ENCODE assay signal across 11 mouse cellular contexts in the genomic region with DNA sequence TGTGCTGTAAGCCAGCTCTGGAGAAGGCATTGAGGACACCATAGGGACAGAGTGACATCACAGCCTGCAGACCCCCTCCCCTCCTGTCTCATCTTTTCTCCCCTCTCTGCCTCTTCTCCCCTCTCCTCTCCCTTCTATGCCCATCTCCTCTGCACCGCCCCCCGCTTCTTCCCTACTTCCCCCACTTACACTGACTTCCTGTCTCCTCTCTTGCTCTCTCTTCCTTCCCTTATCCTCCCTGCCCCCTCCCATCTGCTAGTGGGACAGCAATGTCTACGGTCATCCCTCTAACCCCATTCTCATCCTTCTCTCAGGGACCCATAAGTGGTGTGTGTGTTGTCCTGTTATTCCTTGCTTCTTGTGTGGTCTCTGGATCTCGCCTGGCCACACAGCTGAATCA. TPM values are rescaled to one million over a fixed set of nuclear protein-coding genes. Genes with fewer than 3 reads are reported as not detected.
A peak's percentile ranks its signal among the peaks of the same experiment; 100 is the strongest.
DNase-seq lines count a peak whose midpoint lies in the region; ATAC-seq and TF ChIP-seq lines count a peak whose summit lies in the region.
"Had no signal": no experiment of that assay in that cellular context is flagged by ENCODE, and none has a peak within 500 bp of the region (broad histone marks: within the 10 kb centered on the region; RNA-seq: fewer than 3 reads in every experiment).

No protein-coding gene starts in this region.

- no peaks in the 10 kb centered on the region for H3K36me3 ChIP-seq in heart, embryonic 10.5 days
- no peaks in the 10 kb centered on the region for H3K36me3 ChIP-seq in spleen, adult 2 months (ENCODE audit: control insufficient read depth, insufficient read depth, low read length)
- no peaks in the 10 kb centered on the region for H3K36me3 ChIP-seq in liver, embryonic 13.5 days
- H3K36me3 ChIP-seq: limb, embryonic 15.5 days had no signal

- no peak overlapping the region for H3K4me3 ChIP-seq in heart, embryonic 10.5 days
- no peak overlapping the region for H3K4me3 ChIP-seq in spleen, adult 2 months (ENCODE audit: extremely low read depth, insufficient read depth, insufficient read length)
- H3K4me3 ChIP-seq in liver, embryonic 13.5 days (replicated peaks): no peak overlapping the region
- H3K4me3 ChIP-seq: limb, embryonic 15.5 days had no signal

- no peak for TF ChIP-seq CTCF in spleen, adult 2 months (IDR thresholded peaks at IDR 0.05; ENCODE audit: extremely low read depth, insufficient read depth, insufficient read length, insufficient replicate concordance)

- H3K4me1 ChIP-seq in heart, embryonic 10.5 days: peaks cover 13% of the 10 kb centered on the region
- H3K4me1 ChIP-seq in spleen, adult 2 months (ENCODE audit: control insufficient read depth, insufficient read depth, insufficient read length): peaks cover 18% of the 10 kb centered on the region
- peaks cover 5% of the 10 kb centered on the region for H3K4me1 ChIP-seq in liver, embryonic 13.5 days (replicated peaks)

- WGBS in heart, embryonic 10.5 days: 64% methylated on average over 3 of the region's 4 CpGs
- WGBS in spleen, adult 2 months: 37% methylated on average over 3 of the region's 4 CpGs
- WGBS in liver, embryonic 13.5 days (ENCODE audit: insufficient replicate concordance): 37% methylated on average over 3 of the region's 4 CpGs

- no peak for DNase-seq in heart, embryonic 10.5 days (ENCODE audit: low spot score)
- DNase-seq in heart, postnatal 25 days (ENCODE audit: low spot score): no peak
- DNase-seq in spleen, adult 2 months (ENCODE audit: low read depth in 1 of 2, low spot score in 2 of 2): no peak
- DNase-seq in spleen, adult 12 weeks (ENCODE audit: low spot score): no peak
- no peak for DNase-seq in liver, embryonic 13.5 days
- peak; percentile 41 for DNase-seq in thymus, postnatal 25 days
- DNase-seq in left cerebral cortex, postnatal 25 days (ENCODE audit: low spot score in 2 of 2): no peak
- no peak for DNase-seq in cerebellum, postnatal 36 days
- DNase-seq: cerebellum, adult 11 months had no signal

- no peak overlapping the region for H3K9ac ChIP-seq in liver, embryonic 13.5 days
- H3K9ac ChIP-seq: limb, embryonic 15.5 days had no signal

- intact Hi-C loops in heart, postnatal 25 days (cut with DNase I): no loop called here
- intact Hi-C loops in left cerebral cortex, postnatal 25 days (cut with DNase I): no loop called here

- no peaks in the 10 kb centered on the region for H3K9me3 ChIP-seq in heart, embryonic 10.5 days
- H3K9me3 ChIP-seq in liver, embryonic 13.5 days (replicated peaks): no peaks in the 10 kb centered on the region
- H3K9me3 ChIP-seq: limb, embryonic 15.5 days had no signal

- ATAC-seq in liver, embryonic 13.5 days (ENCODE audit: low read depth): no peak; the same call in 1 of the 2 replicates
- ATAC-seq: hindbrain, embryonic 16.5 days had no signal

- no peak overlapping the region for H3K4me2 ChIP-seq in liver, embryonic 13.5 days
- H3K4me2 ChIP-seq: limb, embryonic 15.5 days had no signal

- TF ChIP-seq POLR2A in spleen, adult 2 months (IDR thresholded peaks at IDR 0.05; ENCODE audit: low read depth, low read length): no peak

- peak overlapping the region; percentile 76 for H3K27ac ChIP-seq in heart, embryonic 10.5 days
- peak overlapping the region; percentile 14; the same call in 1 of the 2 replicates for H3K27ac ChIP-seq in spleen, adult 2 months (ENCODE audit: insufficient read depth, low read length)
- H3K27ac ChIP-seq in liver, embryonic 13.5 days: peak overlapping the region; percentile 2; the same call in 1 of the 2 replicates
- H3K27ac ChIP-seq: limb, embryonic 15.5 days had no signal

- H3K27me3 ChIP-seq in heart, embryonic 10.5 days (ENCODE audit: insufficient read depth, poor library complexity, severe bottlenecking): no peaks in the 10 kb centered on the region
- H3K27me3 ChIP-seq in spleen, adult 2 months (ENCODE audit: control insufficient read depth, insufficient read depth, low read length): no peaks in the 10 kb centered on the region
- H3K27me3 ChIP-seq in liver, embryonic 13.5 days: no peaks in the 10 kb centered on the region
- H3K27me3 ChIP-seq: limb, embryonic 15.5 days had no signal

RNA-seq across cellular contexts. Expression of a gene that starts 17.1 kb away (rescaled TPM):
- 5.1 and 7.8 TPM in 2 replicates for polyA plus RNA-seq in heart, embryonic 10.5 days (2016; fragmentation: Nextera tagmentation; extraction: Ambion mirVana)
- total RNA-seq in heart, postnatal 25 days (2021): 1 to 10 TPM; 5.7 to 6.3 TPM
- 13.8 and 19.1 TPM in 2 replicates for polyA plus RNA-seq in spleen, adult 2 months (2012; rRNA removed)
- 8.1 and 8.8 TPM in 2 replicates for polyA plus RNA-seq in liver, embryonic 13.5 days (2015; fragmentation: Nextera tagmentation; extraction: Ambion mirVana)
- 10 to 100 TPM; 10.3 to 10.6 TPM for total RNA-seq in left cerebral cortex, postnatal 25 days (2021)

RNA-seq across cellular contexts. Expression of a gene that starts 31.5 kb away (rescaled TPM):
- 2.7 and 3.3 TPM in 2 replicates for polyA plus RNA-seq in heart, embryonic 10.5 days (2016; fragmentation: Nextera tagmentation; extraction: Ambion mirVana)
- total RNA-seq in heart, postnatal 25 days (2021): 10 to 100 TPM; 17.7 to 31.0 TPM
- 10.5 and 12.0 TPM in 2 replicates for polyA plus RNA-seq in spleen, adult 2 months (2012; rRNA removed)
- 1.1 and 1.4 TPM in 2 replicates for polyA plus RNA-seq in liver, embryonic 13.5 days (2015; fragmentation: Nextera tagmentation; extraction: Ambion mirVana)
- 1 to 10 TPM; 3.6 to 4.2 TPM for total RNA-seq in left cerebral cortex, postnatal 25 days (2021)

RNA-seq across cellular contexts. Expression of a gene that starts 40.6 kb away (rescaled TPM):
- polyA plus RNA-seq in heart, embryonic 10.5 days (2016; fragmentation: Nextera tagmentation; extraction: Ambion mirVana): 22.4 and 23.5 TPM in 2 replicates
- 10 to 100 TPM; 16.0 to 17.2 TPM for total RNA-seq in heart, postnatal 25 days (2021)
- polyA plus RNA-seq in spleen, adult 2 months (2012; rRNA removed): 42.7 and 50.5 TPM in 2 replicates
- 8.3 and 9.4 TPM in 2 replicates for polyA plus RNA-seq in liver, embryonic 13.5 days (2015; fragmentation: Nextera tagmentation; extraction: Ambion mirVana)
- total RNA-seq in left cerebral cortex, postnatal 25 days (2021): 10 to 100 TPM; 37.4 to 40.7 TPM

RNA-seq across cellular contexts. Expression of a gene that starts 57.6 kb away (rescaled TPM):
- polyA plus RNA-seq in heart, embryonic 10.5 days (2016; fragmentation: Nextera tagmentation; extraction: Ambion mirVana): 5.1 and 6.2 TPM in 2 replicates
- total RNA-seq in heart, postnatal 25 days (2021): 10 to 100 TPM; 19.2 to 24.0 TPM
- 253 and 254 TPM in 2 replicates for polyA plus RNA-seq in spleen, adult 2 months (2012; rRNA removed)
- polyA plus RNA-seq in liver, embryonic 13.5 days (2015; fragmentation: Nextera tagmentation; extraction: Ambion mirVana): 25.4 and 32.3 TPM in 2 replicates
- total RNA-seq in left cerebral cortex, postnatal 25 days (2021): 10 to 100 TPM; 14.2 to 15.2 TPM

Comparison
In these comparisons a context has a peak if more than half of its experiments do, and no peak if none do; other contexts are left out.
1. H3K27ac ChIP-seq: peak in every context shown above with its lines; median percentile 76 in heart, embryonic 10.5 days; 14 in spleen, adult 2 months; 2 in liver, embryonic 13.5 days.